Mouse (Mus musculus) central nervous system, embryonic 11.5 days (tissue): ENCODE results near the gene Gm21903. TPM values are rescaled to one million over a fixed set of nuclear protein-coding genes. Genes with fewer than 3 reads are reported as not detected.

Source experiments
- polyA plus RNA-seq: library from polyadenylated mRNA; depleted of rRNA; stranded (reverse); fragments of >200 nt; gene quantifications from 2 replicates; pipeline ENCODE4 v1.2.3, GENCODE M21; 2012; rRNA removed

The Gm21903 gene
- polyA plus RNA-seq, result not detected in 2 replicates

DNA sequence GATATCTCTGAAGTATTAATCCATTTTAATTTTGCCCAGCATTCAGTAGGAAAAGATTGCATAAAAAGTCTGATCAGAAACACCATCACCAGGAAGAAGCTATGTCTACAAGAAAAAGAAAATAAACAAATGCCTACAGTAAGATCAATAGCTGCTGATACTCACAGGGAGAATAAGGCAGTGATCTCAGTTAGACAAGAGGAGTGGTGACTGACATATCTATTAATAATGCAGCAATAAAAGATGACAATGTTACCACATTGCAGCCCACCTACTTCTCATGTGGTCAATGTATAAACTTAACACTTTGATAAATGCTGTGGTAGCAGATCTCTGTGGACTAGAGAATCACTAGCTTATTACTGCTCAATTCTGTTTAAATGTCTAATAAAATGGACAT, at the start of gene Gm21903:
TSS of gene Gm21903 (minus strand) at position 101 of the 400 bp plus-strand sequence.

DNA sequence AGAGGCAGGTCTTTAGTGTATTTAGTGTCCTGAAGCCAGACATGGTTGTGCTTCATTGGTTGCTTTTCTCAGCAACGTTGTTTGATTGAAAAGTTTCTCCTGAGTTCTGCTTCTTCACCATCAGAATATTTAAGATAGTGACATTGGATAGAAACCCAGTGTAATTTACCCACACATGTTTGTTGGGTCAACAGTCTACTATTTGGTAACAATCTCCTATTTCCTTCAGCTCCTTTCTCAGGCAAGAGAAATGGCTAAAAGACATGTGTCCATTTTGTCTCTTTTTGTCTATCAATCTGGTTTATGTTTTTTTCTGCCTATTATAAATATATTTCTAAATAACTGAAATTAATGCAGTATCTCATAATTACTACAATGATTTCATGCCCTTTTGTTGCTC, 33.8 kb upstream of the Gm21903 start, which contains the start of gene Esp23:
TSS of gene Esp23 (minus strand) at position 101 of the 400 bp plus-strand sequence.

GRCm38 (mm10) chr17:39036395-39036794, 6.7 kb downstream of the Gm21903 start, which contains the start of gene Esp24:
TSS of gene Esp24 (plus strand) at chr17:39036695.

Other genes with a start within 250 kb of the Gm21903 start
- not detected in 2 replicates for gene Esp24, start 6.6 kb downstream of the Gm21903 start, polyA plus RNA-seq
- gene Esp23, start 33.7 kb upstream of the Gm21903 start, polyA plus RNA-seq, result not detected in 2 replicates
- gene Esp22, start 52.0 kb upstream of the Gm21903 start, polyA plus RNA-seq, result not detected in 2 replicates